In the genomic region with DNA sequence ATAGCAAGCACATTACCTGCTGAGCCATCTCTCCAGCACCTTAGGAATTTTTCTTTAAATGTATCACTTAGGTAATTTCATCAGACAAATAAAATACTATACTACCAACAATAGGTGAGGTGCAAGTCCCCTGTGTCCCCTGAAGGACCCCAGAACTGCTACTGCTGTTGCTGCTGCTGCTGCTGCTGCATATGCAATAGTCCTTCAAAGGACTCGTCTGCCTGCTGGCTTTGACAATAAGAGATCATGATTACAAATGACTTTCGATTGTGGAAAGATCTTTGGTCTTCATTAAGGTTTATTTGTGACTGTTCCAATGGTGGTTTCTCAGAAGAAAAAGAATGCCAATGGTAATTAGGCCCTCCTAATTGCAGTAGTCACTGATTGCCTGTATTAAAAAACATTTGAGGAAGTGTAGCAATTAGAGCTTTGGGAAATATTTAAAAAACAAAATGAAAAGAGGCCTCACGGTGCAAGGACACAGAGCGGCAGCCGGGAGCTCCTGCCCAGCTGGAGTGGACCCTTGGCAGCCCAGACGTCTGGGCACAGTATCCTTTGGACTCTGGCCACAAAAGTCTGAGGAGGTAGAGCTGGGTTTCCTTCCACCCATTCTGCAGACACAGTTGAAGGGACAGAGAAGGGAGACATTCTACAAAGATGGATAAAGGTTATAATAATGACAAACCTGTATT, we compare ENCODE assay signal across 14 mouse cellular contexts.
DNase-seq lines count a peak whose midpoint lies in the region; ATAC-seq and TF ChIP-seq lines count a peak whose summit lies in the region.
"Had no signal": no experiment of that assay in that cellular context is flagged by ENCODE, and none has a peak within 500 bp of the region (broad histone marks: within the 10 kb centered on the region; RNA-seq: fewer than 3 reads in every experiment).

No protein-coding gene starts in this region.

- H3K4me2 ChIP-seq in midbrain, postnatal 0 days (ENCODE audit: low read depth, low read length, poor library complexity, severe bottlenecking) = no peak overlapping the region
- H3K4me2 ChIP-seq in midbrain, embryonic 13.5 days (replicated peaks) = no peak overlapping the region
- H3K4me2 ChIP-seq: embryonic facial prominence, embryonic 15.5 days; hindbrain, embryonic 12.5 days; intestine, embryonic 15.5 days had no signal

- no peak for ATAC-seq in midbrain, postnatal 0 days (ENCODE audit: low FRiP score)
- no peak for ATAC-seq in midbrain, embryonic 13.5 days
- ATAC-seq: intestine, embryonic 15.5 days had no signal

- WGBS in midbrain, postnatal 0 days = 54% methylated on average over 6 of the region's 6 CpGs
- WGBS in midbrain, embryonic 13.5 days = 50% methylated on average over 6 of the region's 6 CpGs

- H3K9me3 ChIP-seq in midbrain, postnatal 0 days (ENCODE audit: low read length) = no peaks in the 10 kb centered on the region
- H3K9me3 ChIP-seq in midbrain, embryonic 13.5 days = no peaks in the 10 kb centered on the region
- H3K9me3 ChIP-seq: embryonic facial prominence, embryonic 15.5 days; hindbrain, embryonic 12.5 days; intestine, embryonic 15.5 days had no signal

- H3K4me1 ChIP-seq in midbrain, postnatal 0 days (ENCODE audit: insufficient read depth, low read length) = no peaks in the 10 kb centered on the region
- H3K4me1 ChIP-seq in midbrain, embryonic 13.5 days (replicated peaks) = no peaks in the 10 kb centered on the region
- H3K4me1 ChIP-seq: embryonic facial prominence, embryonic 15.5 days; hindbrain, embryonic 12.5 days; intestine, embryonic 15.5 days had no signal

- no peaks in the 10 kb centered on the region for H3K36me3 ChIP-seq in midbrain, postnatal 0 days (ENCODE audit: insufficient read depth, low read length)
- no peaks in the 10 kb centered on the region for H3K36me3 ChIP-seq in midbrain, embryonic 13.5 days
- H3K36me3 ChIP-seq: embryonic facial prominence, embryonic 15.5 days; hindbrain, embryonic 12.5 days; intestine, embryonic 15.5 days had no signal

- H3K9ac ChIP-seq in midbrain, postnatal 0 days (replicated peaks; ENCODE audit: low read length, poor library complexity, severe bottlenecking) = no peak overlapping the region
- no peak overlapping the region for H3K9ac ChIP-seq in midbrain, embryonic 13.5 days (replicated peaks)
- H3K9ac ChIP-seq: embryonic facial prominence, embryonic 15.5 days; hindbrain, embryonic 12.5 days; intestine, embryonic 15.5 days had no signal

- DNase-seq in adrenal gland, postnatal 14 days = peak; percentile 10
- no peak for DNase-seq in adrenal gland, adult 8-10 months
- DNase-seq in gastrocnemius, postnatal 10 days = peak; percentile 13
- DNase-seq in gastrocnemius, postnatal 4 days (ENCODE audit: low spot score in 2 of 2) = no peak
- DNase-seq in midbrain, postnatal 0 days (ENCODE audit: low spot score) = peak; percentile 5
- DNase-seq in kidney, postnatal 4 days = peak; percentile 6 to 19
- DNase-seq in adrenal gland, adult (ENCODE audit: inconsistent age in 2 of 2, low spot score in 1 of 2) = no peak
- DNase-seq: adrenal gland, postnatal 36 days; midbrain, embryonic 14.5 days; thymus, adult 2 months had no signal

- no peak overlapping the region for H3K27ac ChIP-seq in midbrain, postnatal 0 days (ENCODE audit: low read depth, low read length)
- H3K27ac ChIP-seq in midbrain, embryonic 13.5 days = no peak overlapping the region
- H3K27ac ChIP-seq: embryonic facial prominence, embryonic 15.5 days; hindbrain, embryonic 12.5 days; intestine, embryonic 15.5 days had no signal

- H3K4me3 ChIP-seq in midbrain, postnatal 0 days (ENCODE audit: low read depth, low read length) = no peak overlapping the region
- H3K4me3 ChIP-seq in midbrain, embryonic 13.5 days (replicated peaks) = no peak overlapping the region
- H3K4me3 ChIP-seq: embryonic facial prominence, embryonic 15.5 days; hindbrain, embryonic 12.5 days; intestine, embryonic 15.5 days had no signal

- TF ChIP-seq CTCF in midbrain, postnatal 0 days (IDR thresholded peaks at IDR 0.05) = no peak

- H3K27me3 ChIP-seq in midbrain, postnatal 0 days (ENCODE audit: insufficient read depth, low read length) = no peaks in the 10 kb centered on the region
- H3K27me3 ChIP-seq in midbrain, embryonic 13.5 days = no peaks in the 10 kb centered on the region
- H3K27me3 ChIP-seq: embryonic facial prominence, embryonic 15.5 days; hindbrain, embryonic 12.5 days; intestine, embryonic 15.5 days had no signal

Comparison
In these comparisons a context has a peak if more than half of its experiments do, and no peak if none do; other contexts are left out.
1. DNase-seq: peak in adrenal gland, postnatal 14 days (single experiment), gastrocnemius, postnatal 10 days (single experiment), midbrain, postnatal 0 days (single experiment) and kidney, postnatal 4 days (2 of 2); none in adrenal gland, adult 8-10 months (single experiment), gastrocnemius, postnatal 4 days (0 of 2) and adrenal gland, adult (0 of 2).